Mouse (Mus musculus) CH12.LX (cell line): ENCODE measurements at regions not wholly inside any gene's neighbourhood (a gene's known extent, or its start where the extent isn't known, plus 50 kb on each side); places are given as distances from the start of the nearest gene placed in this dataset.

ENCODE experiments used
- CTCF ChIP-seq, 2 experiments: IDR thresholded peaks in 1 of 2; conservative IDR thresholded peaks in 1 of 2; 2 replicates each; pipeline ENCODE4 v1.5.1; 2011 to 2012; ENCODE audit warnings: low read depth in 2 of 2, low read length in 2 of 2, improper control_type of control experiment in 1 of 2, inconsistent platforms in 1 of 2, mild to moderate bottlenecking in 1 of 2, moderate library complexity in 1 of 2
- ETS1 ChIP-seq: conservative IDR thresholded peaks from 2 replicates; pipeline ENCODE4 v1.6.1; 2012; ENCODE audit warnings: low read depth, mild to moderate bottlenecking, inconsistent platforms, low read length, improper control_type of control experiment, moderate library complexity
- JUND ChIP-seq: conservative IDR thresholded peaks from 2 replicates; pipeline ENCODE4 v1.6.1; 2011; ENCODE audit warnings: low read depth, low read length, improper control_type of control experiment

DNA sequence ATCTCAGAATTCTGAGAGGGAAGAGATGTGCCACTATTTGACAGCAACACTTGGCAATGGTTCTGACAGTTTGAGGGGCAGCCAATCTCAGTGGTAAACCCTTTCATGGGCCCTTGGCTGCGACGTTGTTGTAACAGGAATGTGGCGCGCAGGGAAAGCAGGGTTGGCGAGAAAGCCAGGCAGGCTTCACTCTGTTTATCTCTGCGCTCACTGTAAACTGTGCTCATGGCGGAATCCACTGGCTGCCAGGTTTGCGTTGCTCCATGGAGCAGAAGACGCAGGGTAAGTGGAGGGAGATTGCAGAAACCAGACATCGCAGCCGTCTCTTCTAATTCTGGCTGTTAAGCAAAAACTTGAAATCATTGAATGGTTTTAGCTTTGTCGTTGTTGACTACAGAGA, 465.9 kb upstream of the Pou3f3 start:
- no peak for TF ChIP-seq JUND
- TF ChIP-seq ETS1 = no peak
- no peak for TF ChIP-seq CTCF (conservative IDR thresholded peaks at IDR 0.05 in 1 of 2, IDR thresholded peaks at IDR 0.05 in 1 of 2; ENCODE audit: low read depth in 2 of 2, low read length in 2 of 2)
